Mouse (Mus musculus): ENCODE results near the gene Syngr4. TPM values are rescaled to one million over a fixed set of nuclear protein-coding genes. Genes with fewer than 3 reads are reported as not detected.

Gene Syngr4
- polyA plus RNA-seq, 1 experiment: not detected

- Histone ChIP-seq H3K4me1 (ENCODE audit: control insufficient read depth, insufficient read depth, low read length) (peaks cover 2% of the 10 kb centered on the region; the same call in 1 of the 2 replicates), H3K27ac (ENCODE audit: control insufficient read depth, insufficient read depth, low read depth, low read length, poor library complexity) (no peak overlapping the region), H3K4me3 (replicated peaks; ENCODE audit: control insufficient read depth, low read depth, low read length) (no peak overlapping the region)
- 53% methylated on average over 8 of the region's 8 CpGs for WGBS
- TF ChIP-seq CTCF (IDR thresholded peaks at IDR 0.05; ENCODE audit: control insufficient read depth, insufficient read depth, low read length): no peak
- TF ChIP-seq POLR2A (IDR thresholded peaks at IDR 0.05; ENCODE audit: borderline replicate concordance, control insufficient read depth, low read depth, low read length): no peak
These were observed 27.3 kb downstream of the Syngr4 start for GRCm38 (mm10) chr7:45869107-45869670.

- 76% methylated on average over 2 of the region's 2 CpGs for WGBS
- Histone ChIP-seq H3K27ac (ENCODE audit: control insufficient read depth, insufficient read depth, low read depth, low read length, poor library complexity) (no peak overlapping the region), H3K4me3 (replicated peaks; ENCODE audit: control insufficient read depth, low read depth, low read length) (no peak overlapping the region), H3K4me1 (ENCODE audit: control insufficient read depth, insufficient read depth, low read length) (no peaks in the 10 kb centered on the region; the same call in 1 of the 2 replicates)
- TF ChIP-seq POLR2A (IDR thresholded peaks at IDR 0.05; ENCODE audit: borderline replicate concordance, control insufficient read depth, low read depth, low read length) (no peak), CTCF (IDR thresholded peaks at IDR 0.05; ENCODE audit: control insufficient read depth, insufficient read depth, low read length) (no peak)
These were observed 28.6 kb downstream of the Syngr4 start for GRCm38 (mm10) chr7:45867871-45868270.

- TF ChIP-seq POLR2A (IDR thresholded peaks at IDR 0.05; ENCODE audit: borderline replicate concordance, control insufficient read depth, low read depth, low read length) (peak; percentile 72; the same call in 1 of the 2 replicates), CTCF (IDR thresholded peaks at IDR 0.05; ENCODE audit: control insufficient read depth, insufficient read depth, low read length) (no peak)
- Histone ChIP-seq H3K27ac (ENCODE audit: control insufficient read depth, insufficient read depth, low read depth, low read length, poor library complexity) (peak overlapping the region; percentile 70), H3K4me1 (ENCODE audit: control insufficient read depth, insufficient read depth, low read length) (no peaks in the 10 kb centered on the region; the same call in 1 of the 2 replicates), H3K4me3 (replicated peaks; ENCODE audit: control insufficient read depth, low read depth, low read length) (peak overlapping the region; percentile 74)
- 2% methylated on average over 117 of the region's 117 CpGs for WGBS
These were observed 30.3 kb downstream of the Syngr4 start for GRCm38 (mm10) chr7:45865925-45866910.

- no peak overlapping the region for H3K27ac ChIP-seq (ENCODE audit: control insufficient read depth, insufficient read depth, low read depth, low read length, poor library complexity)
- no peaks in the 10 kb centered on the region; the same call in 1 of the 2 replicates for H3K4me1 ChIP-seq (ENCODE audit: control insufficient read depth, insufficient read depth, low read length)
- WGBS: 73% methylated on average over 3 of the region's 3 CpGs
- no peak for TF ChIP-seq POLR2A (IDR thresholded peaks at IDR 0.05; ENCODE audit: borderline replicate concordance, control insufficient read depth, low read depth, low read length)
- TF ChIP-seq CTCF (IDR thresholded peaks at IDR 0.05; ENCODE audit: control insufficient read depth, insufficient read depth, low read length): no peak
- no peak overlapping the region for H3K4me3 ChIP-seq (replicated peaks; ENCODE audit: control insufficient read depth, low read depth, low read length)
These were observed 32.1 kb downstream of the Syngr4 start for GRCm38 (mm10) chr7:45864435-45864834.

- 78% methylated on average over 7 of the region's 7 CpGs for WGBS
- Histone ChIP-seq H3K4me1 (ENCODE audit: control insufficient read depth, insufficient read depth, low read length) (no peaks in the 10 kb centered on the region; the same call in 1 of the 2 replicates), H3K27ac (ENCODE audit: control insufficient read depth, insufficient read depth, low read depth, low read length, poor library complexity) (no peak overlapping the region), H3K4me3 (replicated peaks; ENCODE audit: control insufficient read depth, low read depth, low read length) (no peak overlapping the region)
- TF ChIP-seq CTCF (IDR thresholded peaks at IDR 0.05; ENCODE audit: control insufficient read depth, insufficient read depth, low read length) (no peak), POLR2A (IDR thresholded peaks at IDR 0.05; ENCODE audit: borderline replicate concordance, control insufficient read depth, low read depth, low read length) (no peak)
These were observed 33.7 kb downstream of the Syngr4 start for GRCm38 (mm10) chr7:45862804-45863203.

- TF ChIP-seq POLR2A (IDR thresholded peaks at IDR 0.05; ENCODE audit: borderline replicate concordance, control insufficient read depth, low read depth, low read length) (no peak), CTCF (IDR thresholded peaks at IDR 0.05; ENCODE audit: control insufficient read depth, insufficient read depth, low read length) (no peak)
- Histone ChIP-seq H3K27ac (ENCODE audit: control insufficient read depth, insufficient read depth, low read depth, low read length, poor library complexity) (no peak overlapping the region), H3K4me3 (replicated peaks; ENCODE audit: control insufficient read depth, low read depth, low read length) (no peak overlapping the region), H3K4me1 (ENCODE audit: control insufficient read depth, insufficient read depth, low read length) (no peaks in the 10 kb centered on the region)
- WGBS: 77% methylated on average over 4 of the region's 4 CpGs
These were observed 37.5 kb downstream of the Syngr4 start for GRCm38 (mm10) chr7:45859008-45859407.

GRCm38 (mm10) chr7:45856950-45857901, 39.3 kb downstream of the Syngr4 start:
- Histone ChIP-seq H3K27ac (ENCODE audit: control insufficient read depth, insufficient read depth, low read depth, low read length, poor library complexity) (no peak overlapping the region; the same call in 1 of the 2 replicates), H3K4me3 (replicated peaks; ENCODE audit: control insufficient read depth, low read depth, low read length) (no peak overlapping the region), H3K4me1 (ENCODE audit: control insufficient read depth, insufficient read depth, low read length) (no peaks in the 10 kb centered on the region)
- no peak for TF ChIP-seq CTCF (IDR thresholded peaks at IDR 0.05; ENCODE audit: control insufficient read depth, insufficient read depth, low read length)
- no peak; the same call in 1 of the 2 replicates for TF ChIP-seq POLR2A (IDR thresholded peaks at IDR 0.05; ENCODE audit: borderline replicate concordance, control insufficient read depth, low read depth, low read length)
- 5% methylated on average over 30 of the region's 30 CpGs for WGBS
